ENCODE assay signal across 8 mouse cellular contexts in genomic region chr7:80900944-80901501, GRCm38 (mm10). TPM values are rescaled to one million over a fixed set of nuclear protein-coding genes. Genes with fewer than 3 reads are reported as not detected.
A peak's percentile ranks its signal among the peaks of the same experiment; 100 is the strongest.
DNase-seq lines count a peak whose midpoint lies in the region; ATAC-seq lines count a peak whose summit lies in the region.

TSS of gene Wdr73 (minus strand) at chr7:80901269.

- DNase-seq in adrenal gland, adult (ENCODE audit: inconsistent age in 2 of 2, low spot score in 1 of 2): peak; percentile 93 to 96
- peak; percentile 95 for DNase-seq in embryo, embryonic 10.5 days (ENCODE audit: low spot score)
- peak; percentile 90 for DNase-seq in gastrocnemius, postnatal 14 days
- peak; percentile 88 to 95 for DNase-seq in left cerebral cortex, postnatal 10 days (ENCODE audit: extremely low spot score in 1 of 2, low spot score in 2 of 2)
- peak; percentile 91 for DNase-seq in right cerebral cortex, postnatal 25 days
- DNase-seq in urinary bladder, postnatal 4 days (ENCODE audit: low spot score in 2 of 2): peak; percentile 87 to 88

- intact Hi-C loops in gastrocnemius, postnatal 14 days (cut with DNase I; ENCODE audit: low total_unique reads): no loop called here
- intact Hi-C loops in left cerebral cortex, postnatal 10 days (cut with DNase I): no loop called here

- peak; percentile 94 for ATAC-seq in inflammation-experienced regulatory T-cells, adult 6 months
- ATAC-seq in megakaryocyte-erythroid progenitor cell, adult 5-6 weeks (replicated peaks; ENCODE audit: low FRiP score, low TSS enrichment, poor library complexity, severe bottlenecking): peak; percentile 92

RNA-seq across cellular contexts. Expression of gene Wdr73, which starts in this region (rescaled TPM):
- 1 to 10 TPM; 3.7 to 4.1 TPM for total RNA-seq in gastrocnemius, postnatal 14 days (2021)
- polyA plus RNA-seq in inflammation-experienced regulatory T-cells, adult 6 months (2017; shearing (Covaris generic)): 10 to 100 TPM; 18.5 to 29.9 (median 29.1) TPM
- 10 to 100 TPM; 25.4 to 28.3 TPM for total RNA-seq in left cerebral cortex, postnatal 10 days (2021)
- total RNA-seq in megakaryocyte-erythroid progenitor cell, adult 5-6 weeks (2014; fragmentation: Nextera tagmentation): 28.3 and 41.5 TPM in 2 replicates
- total RNA-seq in megakaryocyte-erythroid progenitor cell, adult 5-6 weeks (2017): 28.8 and 53.1 TPM in 2 replicates

Comparison
In these comparisons a context has a peak if more than half of its experiments do, and no peak if none do; other contexts are left out.
1. Peak in every context shown above with its lines: DNase-seq and ATAC-seq.
2. RNA of gene Wdr73 (total RNA-seq): 28.3 to 53.1 TPM in megakaryocyte-erythroid progenitor cell, adult 5-6 weeks and 25.4 to 28.3 TPM in left cerebral cortex, postnatal 10 days; 3.7 to 4.1 TPM in gastrocnemius, postnatal 14 days; every median in the first group is over 4 times any median in the second.